8 mouse cellular contexts compared by ENCODE assay signal in genomic region chr10:4601612-4602011, GRCm38 (mm10). TPM values are rescaled to one million over a fixed set of nuclear protein-coding genes. Genes with fewer than 3 reads are reported as not detected.
DNase-seq lines count a peak whose midpoint lies in the region; ATAC-seq and TF ChIP-seq lines count a peak whose summit lies in the region.
"Not testable (repeated sequence)": the region's sequence is repeated elsewhere in the genome, so short reads cannot be mapped to it uniquely, and the experiment has no call there.
"Had no signal": no experiment of that assay in that cellular context is flagged by ENCODE, and none has a peak within 500 bp of the region (broad histone marks: within the 10 kb centered on the region; RNA-seq: fewer than 3 reads in every experiment).

No protein-coding gene starts in this region.

- H3K36me3 ChIP-seq in CH12.LX (replicated peaks in 1 of 2; ENCODE audit: control insufficient read depth in 1 of 2, insufficient read depth in 1 of 2, low read length in 1 of 2); liver, postnatal 0 days (replicated peaks; ENCODE audit: insufficient read depth, low read length): not testable (repeated sequence)

- not testable (repeated sequence) for H3K4me3 ChIP-seq in CH12.LX (replicated peaks in 1 of 3; ENCODE audit: low read depth in 2 of 3, low read length in 2 of 3, poor library complexity in 1 of 3); bone marrow, adult 2 months (replicated peaks; ENCODE audit: control insufficient read depth, low read depth, low read length); liver, postnatal 0 days (ENCODE audit: low read depth, low read length)

- H3K4me2 ChIP-seq in CH12.LX (ENCODE audit: insufficient read depth, low read depth, poor library complexity, severe bottlenecking); liver, postnatal 0 days (ENCODE audit: low read depth, low read length): not testable (repeated sequence)

- not testable (repeated sequence) for TF ChIP-seq POLR2A in CH12.LX (IDR thresholded peaks at IDR 0.05; ENCODE audit: low read depth, low read length); bone marrow, adult 2 months (IDR thresholded peaks at IDR 0.05; ENCODE audit: borderline replicate concordance, control insufficient read depth, low read depth, low read length)

- peaks cover 21% of the 10 kb centered on the region for H3K9me3 ChIP-seq in CH12.LX (replicated peaks; ENCODE audit: low read length)
- H3K9me3 ChIP-seq in liver, postnatal 0 days (ENCODE audit: low read length) = not testable (repeated sequence)

- DNase-seq in B cell, adult 2 months = peak; percentile 28 to 39
- DNase-seq in CH12.LX (ENCODE audit: extremely low read depth) = peak; percentile 17
- not testable (repeated sequence) for DNase-seq in liver, postnatal 0 days

- TF ChIP-seq RAD21 in CH12.LX (IDR thresholded peaks at IDR 0.05; ENCODE audit: low read depth, low read length) = not testable (repeated sequence)

- H3K9ac ChIP-seq in CH12.LX (ENCODE audit: insufficient read depth, low read depth); liver, postnatal 0 days (replicated peaks): not testable (repeated sequence)

- not testable (repeated sequence) for H3K27me3 ChIP-seq in CH12.LX (replicated peaks); liver, postnatal 0 days (ENCODE audit: insufficient read depth, low read length)

- H3K27ac ChIP-seq in CH12.LX (ENCODE audit: insufficient read depth, low read depth) = not testable (repeated sequence)
- peak overlapping the region; percentile 45; the same call in 1 of the 2 replicates for H3K27ac ChIP-seq in bone marrow, adult 2 months (ENCODE audit: control insufficient read depth, insufficient read depth, low read depth, low read length, poor library complexity)
- H3K27ac ChIP-seq in liver, postnatal 0 days (ENCODE audit: low read depth) = 0 out of 2 replicates have a peak overlapping the region, but pooled peaks have one; percentile 22

- H3K4me1 ChIP-seq in CH12.LX (ENCODE audit: control insufficient read depth in 1 of 2, insufficient read depth in 2 of 2); bone marrow, adult 2 months (ENCODE audit: control insufficient read depth, insufficient read depth, low read length); liver, postnatal 0 days (ENCODE audit: insufficient read depth): not testable (repeated sequence)

- dilution Hi-C loops in CH12.LX (cut with MboI; ENCODE audit: extremely low pct_ligation_motif_present, extremely low pct_unique_long_range_greater_than_20kb, low sequenced_read_pairs) = not testable (repeated sequence)

- TF ChIP-seq EP300 in CH12.LX (IDR thresholded peaks at IDR 0.05; ENCODE audit: low read length); liver, postnatal 0 days (IDR thresholded peaks at IDR 0.05; ENCODE audit: low read depth): not testable (repeated sequence)

- ATAC-seq in common myeloid progenitor, adult 5-6 weeks (replicated peaks; ENCODE audit: low read depth, poor library complexity, severe bottlenecking) = peak; percentile 24; the same call in 1 of the 2 replicates
- not testable (repeated sequence) for ATAC-seq in liver, postnatal 0 days
- ATAC-seq in megakaryocyte, adult 5-6 weeks (ENCODE audit: poor library complexity, severe bottlenecking) = peak; percentile 55
- 0 out of 2 replicates have a peak, but pooled peaks have one; percentile 36 for ATAC-seq in neutrophil, adult 5-6 weeks (ENCODE audit: extremely low read depth, insufficient number of reproducible peaks, low FRiP score, poor library complexity, severe bottlenecking)

- TF ChIP-seq CTCF in CH12.LX (conservative IDR thresholded peaks at IDR 0.05 in 1 of 2, IDR thresholded peaks at IDR 0.05 in 1 of 2; ENCODE audit: low read depth in 2 of 2, low read length in 2 of 2); bone marrow, adult 2 months (IDR thresholded peaks at IDR 0.05; ENCODE audit: control insufficient read depth, insufficient read depth, low read length); liver, postnatal 0 days (IDR thresholded peaks at IDR 0.05; ENCODE audit: low read depth): not testable (repeated sequence)

- H3K79me2 ChIP-seq in CH12.LX (replicated peaks; ENCODE audit: control insufficient read depth, extremely low read depth, insufficient read depth, poor library complexity, severe bottlenecking) = not testable (repeated sequence)

- in situ Hi-C loops in CH12.LX (cut with MboI; ENCODE audit: low pct_ligation_motif_present, low pct_unique_long_range_greater_than_20kb, low sequenced_read_pairs) = loop anchor here (25.0 kb wide), 1 partner anchor 561 kb away; no protein-coding TSS in a partner anchor

RNA-seq across cellular contexts. Expression of gene Esr1, which starts 9.8 kb away (rescaled TPM):
- total RNA-seq in CH12.LX (2012; rRNA removed) (0.08 and 0.64 TPM in 2 replicates), CH12.LX (2014; rRNA removed) (0.61 and 0.63 TPM in 2 replicates)
- polyA plus RNA-seq in CH12.LX (2012; ENCODE audit: insufficient read length, low read depth) = 0.82 and 1.0 TPM in 2 replicates
- polyA plus RNA-seq in bone marrow, adult 2 months (2011; ENCODE audit: insufficient read depth, insufficient read length, low replicate concordance, missing spikeins) = 2.9 and 5.7 TPM in 2 replicates
- total RNA-seq in common myeloid progenitor, adult 5-6 weeks (2017) = 6.0 and 11.3 TPM in 2 replicates
- 1.0 and 1.4 TPM in 2 replicates for polyA plus RNA-seq in liver, postnatal 0 days (2015; fragmentation: Nextera tagmentation; extraction: Ambion mirVana)
- total RNA-seq in megakaryocyte, adult 5-6 weeks (2015) = 3.9 and 4.0 TPM in 2 replicates
- total RNA-seq in megakaryocyte, adult 5-6 weeks (2017) = 2.4 and 3.3 TPM in 2 replicates
- 2.2 and 3.2 TPM in 2 replicates for total RNA-seq in neutrophil, adult 5-6 weeks (2017)
- polyA plus RNA-seq: forebrain, embryonic 10.5 days had no signal
